Mouse (Mus musculus): ENCODE measurements around the gene Efnb1. TPM values are rescaled to one million over a fixed set of nuclear protein-coding genes. Genes with fewer than 3 reads are reported as not detected.

Gene Efnb1
- polyA plus RNA-seq, 1 experiment: 32.6 TPM

GRCm38 (mm10) chrX:99186497-99187435 lies 50.8 kb downstream of the Efnb1 start:
- Histone ChIP-seq H3K27ac (ENCODE audit: insufficient read depth, low read length) (no peak overlapping the region), H3K4me1 (ENCODE audit: control insufficient read depth, insufficient read depth, low read length) (no peaks in the 10 kb centered on the region), H3K4me3 (ENCODE audit: insufficient read depth, low read length) (no peak overlapping the region)
- TF ChIP-seq POLR2A (IDR thresholded peaks at IDR 0.05; ENCODE audit: low read depth, low read length) (no peak), CTCF (IDR thresholded peaks at IDR 0.05; ENCODE audit: borderline replicate concordance, insufficient read depth, low read length) (no peak)

- Histone ChIP-seq H3K4me1 (ENCODE audit: control insufficient read depth, insufficient read depth, low read length) (no peaks in the 10 kb centered on the region), H3K4me3 (ENCODE audit: insufficient read depth, low read length) (no peak overlapping the region), H3K27ac (ENCODE audit: insufficient read depth, low read length) (no peak overlapping the region)
- no peak for TF ChIP-seq CTCF (IDR thresholded peaks at IDR 0.05; ENCODE audit: borderline replicate concordance, insufficient read depth, low read length)
- TF ChIP-seq POLR2A (IDR thresholded peaks at IDR 0.05; ENCODE audit: low read depth, low read length): no peak
These were observed 55.6 kb downstream of the Efnb1 start for GRCm38 (mm10) chrX:99191441-99192087.

- no peak for TF ChIP-seq POLR2A (IDR thresholded peaks at IDR 0.05; ENCODE audit: low read depth, low read length)
- no peak for TF ChIP-seq CTCF (IDR thresholded peaks at IDR 0.05; ENCODE audit: borderline replicate concordance, insufficient read depth, low read length)
- Histone ChIP-seq H3K4me3 (ENCODE audit: insufficient read depth, low read length) (no peak overlapping the region), H3K27ac (ENCODE audit: insufficient read depth, low read length) (no peak overlapping the region), H3K4me1 (ENCODE audit: control insufficient read depth, insufficient read depth, low read length) (peaks cover 4% of the 10 kb centered on the region; the same call in 1 of the 2 replicates)
These were observed 61.0 kb downstream of the Efnb1 start for GRCm38 (mm10) chrX:99196910-99197309.

- H3K4me3 ChIP-seq (ENCODE audit: insufficient read depth, low read length): no peak overlapping the region
- no peak overlapping the region for H3K27ac ChIP-seq (ENCODE audit: insufficient read depth, low read length)
These were observed 62.6 kb downstream of the Efnb1 start for GRCm38 (mm10) chrX:99198532-99198931.

More at GRCm38 (mm10) chrX:99198532-99198931, 62.6 kb downstream of the Efnb1 start:
- H3K4me1 ChIP-seq (ENCODE audit: control insufficient read depth, insufficient read depth, low read length): peaks cover 4% of the 10 kb centered on the region; the same call in 1 of the 2 replicates
- TF ChIP-seq CTCF (IDR thresholded peaks at IDR 0.05; ENCODE audit: borderline replicate concordance, insufficient read depth, low read length): no peak
- no peak for TF ChIP-seq POLR2A (IDR thresholded peaks at IDR 0.05; ENCODE audit: low read depth, low read length)

Other genes starting within 250 kb of the Efnb1 start
- gene Ophn1, start 245.1 kb upstream of the Efnb1 start, polyA plus RNA-seq (2011; ENCODE audit: insufficient read length, low read depth, missing spikeins): 7.2 and 9.6 TPM in 2 replicates
- gene Yipf6, start 199.8 kb upstream of the Efnb1 start, polyA plus RNA-seq (2011; ENCODE audit: insufficient read length, low read depth, missing spikeins): 26.9 and 29.5 TPM in 2 replicates
- 2.3 and 3.6 TPM in 2 replicates for gene Stard8, start 132.9 kb upstream of the Efnb1 start, polyA plus RNA-seq (2011; ENCODE audit: insufficient read length, low read depth, missing spikeins)